Mouse (Mus musculus) heart, postnatal 0 days (tissue): ENCODE results near the gene 1700067K01Rik. TPM values are rescaled to one million over a fixed set of nuclear protein-coding genes. Genes with fewer than 3 reads are reported as not detected.

ENCODE experiments used
- ATAC-seq: fragments of 200-750 bp; cut with Nextera tagmentation; 2 replicates; pipeline ENCODE4 v1.8.0; 2017; ENCODE audit warnings: low read depth, moderate number of reproducible peaks, moderate library complexity; ENCODE audit not compliant: insufficient read depth
- DNase-seq: peaks from one replicate; pipeline ENCODE4 v3.0.0-alpha.2; 2016; ENCODE audit warnings: low spot score
- H3K27ac ChIP-seq: fragments of 300-500 bp; sonication (generic); 2 replicates; pipeline ENCODE4 v1.5.1; 2014; ENCODE audit warnings: low read depth, mild to moderate bottlenecking
- H3K27me3 ChIP-seq: fragments of 300-500 bp; sonication (generic); 2 replicates; pipeline ENCODE4 v1.6.1; 2014; ENCODE audit warnings: low read length, mixed read lengths; ENCODE audit not compliant: control insufficient read depth, insufficient read depth
- H3K36me3 ChIP-seq: fragments of 300-500 bp; sonication (generic); replicated peaks from 2 replicates; pipeline ENCODE4 v1.6.1; 2014; ENCODE audit warnings: low read length, mixed read lengths; ENCODE audit not compliant: control insufficient read depth, insufficient read depth
- H3K4me1 ChIP-seq: fragments of 300-500 bp; sonication (generic); 2 replicates; pipeline ENCODE4 v1.6.1; 2014; ENCODE audit warnings: antibody characterized with exemption; ENCODE audit not compliant: control insufficient read depth, insufficient read depth
- H3K4me2 ChIP-seq: fragments of 300-500 bp; sonication (generic); 2 replicates; pipeline ENCODE4 v1.6.1; 2014; ENCODE audit warnings: low read depth, mild to moderate bottlenecking, low read length, moderate library complexity
- H3K4me3 ChIP-seq: fragments of 300-500 bp; sonication (generic); 2 replicates; pipeline ENCODE4 v1.5.1; 2014; ENCODE audit warnings: low read depth, low read length
- H3K9ac ChIP-seq: fragments of 300-500 bp; sonication (generic); replicated peaks from 2 replicates; pipeline ENCODE4 v1.6.1; 2014; ENCODE audit warnings: low read depth, low read length, mixed read lengths
- H3K9me3 ChIP-seq: fragments of 300-500 bp; sonication (generic); replicated peaks from 2 replicates; pipeline ENCODE4 v1.6.1; 2016; ENCODE audit warnings: low read length; ENCODE audit not compliant: control insufficient read depth
- CTCF ChIP-seq: IDR thresholded peaks from 2 replicates; pipeline ENCODE4 v1.5.1; 2016; ENCODE audit warnings: antibody characterized with exemption, control low read depth, low read depth
- EP300 ChIP-seq: IDR thresholded peaks from 2 replicates; pipeline ENCODE4 v1.6.1; 2016; ENCODE audit warnings: antibody characterized with exemption, low read depth
- WGBS: fragments of 180-500 bp; shearing (Covaris S2); extraction: QIAGEN DNeasy Blood & Tissue Kit; methylation state at CpG from one replicate; pipeline ENCODE4 v1.1.7; 2014; 5-methylcytosine and 5-hydroxymethylcytosine counted together
- polyA plus RNA-seq: library from polyadenylated mRNA; unstranded; fragments of >200 nt; fragmentation: Nextera tagmentation; extraction: Ambion mirVana; gene quantifications from 2 replicates; pipeline ENCODE4 v1.2.1, GENCODE M21; 2015
- total RNA-seq: library from RNA; depleted of rRNA; stranded (reverse); fragments of >200 nt; gene quantifications from 2 replicates; pipeline ENCODE4 v1.2.3, GENCODE M21; 2014; ENCODE audit warnings: low replicate concordance

The 1700067K01Rik gene
- total and polyA plus RNA-seq, 2 experiments from 2014 or later = 1.3 TPM; not detected in 1

DNA sequence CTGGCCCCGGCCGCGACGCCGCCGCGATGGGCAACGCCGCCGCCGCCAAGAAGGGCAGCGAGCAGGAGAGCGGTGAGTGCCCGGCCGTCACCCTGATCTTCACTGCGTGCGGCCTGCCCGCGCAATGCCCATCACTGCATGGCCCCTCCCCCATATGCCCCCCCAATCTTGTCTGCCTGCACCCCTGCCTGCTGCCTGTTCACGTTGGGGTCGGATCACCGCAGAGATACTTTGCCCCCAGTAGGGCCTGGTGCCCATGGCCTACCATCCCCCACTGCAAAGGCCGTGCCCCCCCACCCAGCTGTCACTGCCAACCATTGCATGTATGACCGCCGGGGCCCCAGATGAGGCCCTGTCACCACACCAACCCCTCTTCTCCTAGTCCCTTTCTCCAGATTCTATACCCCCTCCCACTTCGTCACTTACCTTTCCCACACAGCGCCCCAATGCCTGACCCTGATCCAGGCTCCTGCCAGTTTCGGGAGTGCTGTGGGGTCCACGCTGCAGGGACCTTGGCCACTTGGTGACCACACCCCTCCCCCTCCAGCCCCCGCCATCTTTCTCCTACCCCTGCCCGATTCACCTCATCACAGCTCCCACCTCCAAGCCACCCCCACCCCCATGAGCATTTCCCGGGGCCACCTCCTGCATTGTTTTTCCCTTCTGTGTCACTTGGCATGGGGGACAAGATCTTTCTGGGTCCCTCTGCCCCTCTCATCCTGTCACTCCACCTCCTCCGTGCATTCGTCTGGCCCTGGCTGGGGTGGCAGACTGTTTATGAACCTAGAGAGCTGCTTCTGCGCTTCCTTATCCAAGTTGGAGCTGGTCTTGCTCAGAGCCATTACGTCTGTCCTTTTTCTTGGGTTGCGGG is 27.9 kb upstream of the 1700067K01Rik start:
- peaks cover 15% of the 10 kb centered on the region for H3K36me3 ChIP-seq
- TF ChIP-seq EP300 (no peak), CTCF (no peak)
- peak overlapping the region; percentile 90 for H3K4me3 ChIP-seq
- no peaks in the 10 kb centered on the region for H3K9me3 ChIP-seq
- no peaks in the 10 kb centered on the region for H3K27me3 ChIP-seq
- peak overlapping the region; percentile 88 for H3K9ac ChIP-seq
- peak overlapping the region; percentile 90 for H3K27ac ChIP-seq
- DNase-seq = no peak
- 2% methylated on average over 18 of the region's 37 CpGs for WGBS
- ATAC-seq = peak; percentile 6
- peak overlapping the region; percentile 96 for H3K4me2 ChIP-seq
- peaks cover 38% of the 10 kb centered on the region for H3K4me1 ChIP-seq

GRCm38 (mm10) chr8:83974521-83974920 is 26.8 kb upstream of the 1700067K01Rik start:
- 43% methylated on average over 4 of the region's 4 CpGs for WGBS
- DNase-seq = no peak

DNA sequence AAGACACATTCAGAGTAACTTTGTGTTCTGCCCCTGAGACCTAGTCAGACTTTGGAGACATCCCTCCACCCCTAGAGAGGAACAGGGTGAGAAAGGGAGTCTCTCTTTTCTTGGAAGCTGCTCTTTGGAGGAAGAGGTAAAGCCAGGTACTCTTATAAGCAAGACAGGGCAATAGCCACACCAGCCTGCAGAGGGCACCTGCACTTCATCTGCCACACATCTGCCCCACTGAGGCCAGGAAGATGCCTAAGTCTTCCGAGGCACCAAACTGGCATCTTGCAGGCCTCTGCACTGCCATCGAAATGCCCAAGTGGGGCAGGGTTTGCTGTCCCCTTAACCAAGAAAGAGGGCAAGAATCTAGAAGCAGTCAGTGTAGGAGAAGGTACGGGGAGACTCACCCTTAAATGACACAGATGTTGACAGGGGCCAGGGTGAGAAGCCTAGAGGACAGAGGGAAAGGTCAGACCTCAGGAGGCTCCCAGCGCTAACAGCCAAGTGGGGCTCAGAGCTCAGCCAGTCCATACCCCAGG is 25.1 kb upstream of the 1700067K01Rik start:
- Histone ChIP-seq H3K27me3 (no peaks in the 10 kb centered on the region), H3K4me3 (no peak overlapping the region), H3K4me2 (no peak overlapping the region), H3K9ac (0 out of 2 replicates have a peak overlapping the region, but pooled peaks have one; percentile 23), H3K36me3 (peaks cover 5% of the 10 kb centered on the region; the same call in 1 of the 2 replicates), H3K9me3 (no peaks in the 10 kb centered on the region), H3K4me1 (peaks cover 60% of the 10 kb centered on the region), H3K27ac (peak overlapping the region; percentile 97)
- 64% methylated on average over 4 of the region's 4 CpGs for WGBS
- no peak for ATAC-seq
- no peak for DNase-seq
- TF ChIP-seq EP300 (no peak), CTCF (peak; percentile 44)

More at GRCm38 (mm10) chr8:83974521-83974920, 26.8 kb upstream of the 1700067K01Rik start:
- Histone ChIP-seq H3K36me3 (peaks cover 4% of the 10 kb centered on the region; the same call in 1 of the 2 replicates), H3K27ac (peak overlapping the region; percentile 90), H3K9me3 (no peaks in the 10 kb centered on the region), H3K4me1 (peaks cover 49% of the 10 kb centered on the region), H3K9ac (peak overlapping the region; percentile 88), H3K27me3 (no peaks in the 10 kb centered on the region), H3K4me2 (peak overlapping the region; percentile 96), H3K4me3 (peak overlapping the region; percentile 90)
- TF ChIP-seq EP300 = no peak
- no peak for TF ChIP-seq CTCF
- ATAC-seq = no peak

GRCm38 (mm10) chr8:83976779-83977350 is 24.4 kb upstream of the 1700067K01Rik start:
- Histone ChIP-seq H3K4me3 (no peak overlapping the region), H3K4me2 (peak overlapping the region; percentile 44; the same call in 1 of the 2 replicates), H3K9me3 (no peaks in the 10 kb centered on the region), H3K9ac (0 out of 2 replicates have a peak overlapping the region, but pooled peaks have one; percentile 23), H3K4me1 (peaks cover 60% of the 10 kb centered on the region), H3K27me3 (no peaks in the 10 kb centered on the region), H3K36me3 (peaks cover 12% of the 10 kb centered on the region), H3K27ac (peak overlapping the region; percentile 97)
- DNase-seq (no peak), ATAC-seq (no peak)
- no peak for TF ChIP-seq EP300
- TF ChIP-seq CTCF = peak; percentile 33; the same call in 1 of the 2 replicates
- 80% methylated on average over 5 of the region's 5 CpGs for WGBS

DNA sequence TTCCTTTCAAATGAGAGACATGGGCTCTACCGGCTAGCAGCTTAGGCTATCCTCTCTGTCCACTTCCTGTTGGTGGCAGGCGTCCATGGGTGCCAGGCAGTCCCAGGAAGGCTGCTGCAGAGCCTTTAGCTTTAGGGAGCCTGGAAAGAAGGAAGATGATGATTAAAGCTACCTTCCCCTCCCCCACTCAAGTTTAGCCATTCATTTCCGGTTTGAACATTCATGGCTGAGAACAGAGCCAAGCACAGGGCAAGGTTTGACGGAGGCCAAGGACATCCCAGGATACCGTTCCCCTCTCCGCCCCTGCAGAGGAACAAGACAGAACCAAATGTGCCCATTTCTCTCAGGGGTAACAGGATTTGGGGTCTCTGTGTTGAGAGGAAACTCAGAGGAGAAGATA is 23.7 kb upstream of the 1700067K01Rik start:
- H3K9me3 ChIP-seq = no peaks in the 10 kb centered on the region
- no peak overlapping the region for H3K4me3 ChIP-seq
- no peak for TF ChIP-seq CTCF
- no peak for TF ChIP-seq EP300
- peak overlapping the region; percentile 47 for H3K9ac ChIP-seq
- peaks cover 57% of the 10 kb centered on the region for H3K4me1 ChIP-seq
- H3K36me3 ChIP-seq = peaks cover 20% of the 10 kb centered on the region
- 22% methylated on average over 6 of the region's 6 CpGs for WGBS
- DNase-seq (peak; percentile 46), ATAC-seq (no peak)
- H3K27me3 ChIP-seq = no peaks in the 10 kb centered on the region
- peak overlapping the region; percentile 44 for H3K4me2 ChIP-seq
- H3K27ac ChIP-seq = peak overlapping the region; percentile 97
